Mouse (Mus musculus): ENCODE data around the gene Kcnmb3. TPM values are rescaled to one million over a fixed set of nuclear protein-coding genes. Genes with fewer than 3 reads are reported as not detected.
A peak's percentile ranks its signal among the peaks of the same experiment; 100 is the strongest.

Kcnmb3 gene
- polyA plus RNA-seq, 1 experiment from 2014 or later, result 0.16 TPM

GRCm38 (mm10) chr3:32459777-32460176 is 32.3 kb downstream of the Kcnmb3 start:
- Histone ChIP-seq H3K9ac (replicated peaks; ENCODE audit: low read length) (no peak overlapping the region), H3K4me1 (ENCODE audit: control insufficient read depth, insufficient read depth, low read length) (no peaks in the 10 kb centered on the region), H3K27me3 (ENCODE audit: control insufficient read depth, insufficient read depth, low read length) (no peaks in the 10 kb centered on the region), H3K27ac (replicated peaks; ENCODE audit: low read depth, low read length) (no peak overlapping the region), H3K36me3 (ENCODE audit: control insufficient read depth, insufficient read depth, low read length) (peaks cover 83% of the 10 kb centered on the region), H3K4me2 (ENCODE audit: low read length) (no peak overlapping the region), H3K4me3 (replicated peaks; ENCODE audit: low read depth, low read length) (no peak overlapping the region), H3K9me3 (ENCODE audit: control insufficient read depth, low read length) (no peaks in the 10 kb centered on the region)
- ATAC-seq (ENCODE audit: low FRiP score, low TSS enrichment) (no peak), DNase-seq (peak; percentile 25)
- WGBS, result 63% methylated on average over 4 of the region's 4 CpGs

- Histone ChIP-seq H3K4me1 (ENCODE audit: control insufficient read depth, insufficient read depth, low read length) (no peaks in the 10 kb centered on the region), H3K27me3 (ENCODE audit: control insufficient read depth, insufficient read depth, low read length) (no peaks in the 10 kb centered on the region), H3K9me3 (ENCODE audit: control insufficient read depth, low read length) (no peaks in the 10 kb centered on the region), H3K4me3 (replicated peaks; ENCODE audit: low read depth, low read length) (no peak overlapping the region), H3K4me2 (ENCODE audit: low read length) (no peak overlapping the region), H3K9ac (replicated peaks; ENCODE audit: low read length) (no peak overlapping the region), H3K36me3 (ENCODE audit: control insufficient read depth, insufficient read depth, low read length) (peaks cover 79% of the 10 kb centered on the region), H3K27ac (replicated peaks; ENCODE audit: low read depth, low read length) (no peak overlapping the region)
- no peak for ATAC-seq (ENCODE audit: low FRiP score, low TSS enrichment)
- DNase-seq, result peak; percentile 26
- 65% methylated on average over 11 of the region's 11 CpGs for WGBS
These were observed 37.6 kb downstream of the Kcnmb3 start for GRCm38 (mm10) chr3:32454329-32455021.

GRCm38 (mm10) chr3:32441710-32442109 is 50.3 kb downstream of the Kcnmb3 start:
- no peaks in the 10 kb centered on the region for H3K27me3 ChIP-seq (ENCODE audit: control insufficient read depth, insufficient read depth, low read length)
- no peak overlapping the region for H3K9ac ChIP-seq (replicated peaks; ENCODE audit: low read length)
- no peak overlapping the region for H3K27ac ChIP-seq (replicated peaks; ENCODE audit: low read depth, low read length)
- DNase-seq (no peak), ATAC-seq (ENCODE audit: low FRiP score, low TSS enrichment) (no peak)
- no peak overlapping the region for H3K4me2 ChIP-seq (ENCODE audit: low read length)
- H3K9me3 ChIP-seq (ENCODE audit: control insufficient read depth, low read length), result no peaks in the 10 kb centered on the region
- no peaks in the 10 kb centered on the region for H3K4me1 ChIP-seq (ENCODE audit: control insufficient read depth, insufficient read depth, low read length)
- H3K4me3 ChIP-seq (replicated peaks; ENCODE audit: low read depth, low read length), result no peak overlapping the region
- peaks cover 80% of the 10 kb centered on the region for H3K36me3 ChIP-seq (ENCODE audit: control insufficient read depth, insufficient read depth, low read length)

GRCm38 (mm10) chr3:32438716-32439115 is 53.3 kb downstream of the Kcnmb3 start:
- WGBS, result 86% methylated on average over 4 of the region's 4 CpGs
- Histone ChIP-seq H3K4me1 (ENCODE audit: control insufficient read depth, insufficient read depth, low read length) (no peaks in the 10 kb centered on the region), H3K36me3 (ENCODE audit: control insufficient read depth, insufficient read depth, low read length) (peaks cover 65% of the 10 kb centered on the region), H3K4me3 (replicated peaks; ENCODE audit: low read depth, low read length) (no peak overlapping the region), H3K9me3 (ENCODE audit: control insufficient read depth, low read length) (no peaks in the 10 kb centered on the region), H3K27ac (replicated peaks; ENCODE audit: low read depth, low read length) (no peak overlapping the region), H3K4me2 (ENCODE audit: low read length) (no peak overlapping the region), H3K27me3 (ENCODE audit: control insufficient read depth, insufficient read depth, low read length) (no peaks in the 10 kb centered on the region), H3K9ac (replicated peaks; ENCODE audit: low read length) (no peak overlapping the region)
- DNase-seq, result no peak
- no peak for ATAC-seq (ENCODE audit: low FRiP score, low TSS enrichment)

- no peak overlapping the region for H3K4me3 ChIP-seq (replicated peaks; ENCODE audit: low read depth, low read length)
- ATAC-seq (ENCODE audit: low FRiP score, low TSS enrichment) (no peak), DNase-seq (no peak)
- no peaks in the 10 kb centered on the region for H3K4me1 ChIP-seq (ENCODE audit: control insufficient read depth, insufficient read depth, low read length)
- H3K4me2 ChIP-seq (ENCODE audit: low read length), result no peak overlapping the region
- no peaks in the 10 kb centered on the region for H3K9me3 ChIP-seq (ENCODE audit: control insufficient read depth, low read length)
- peaks cover 57% of the 10 kb centered on the region for H3K36me3 ChIP-seq (ENCODE audit: control insufficient read depth, insufficient read depth, low read length)
- no peak overlapping the region for H3K27ac ChIP-seq (replicated peaks; ENCODE audit: low read depth, low read length)
- WGBS, result 94% methylated on average over 6 of the region's 6 CpGs
- H3K9ac ChIP-seq (replicated peaks; ENCODE audit: low read length), result no peak overlapping the region
- no peaks in the 10 kb centered on the region for H3K27me3 ChIP-seq (ENCODE audit: control insufficient read depth, insufficient read depth, low read length)
These were observed 54.2 kb downstream of the Kcnmb3 start for GRCm38 (mm10) chr3:32437820-32438219.

- Histone ChIP-seq H3K9ac (replicated peaks; ENCODE audit: low read length) (no peak overlapping the region), H3K4me1 (ENCODE audit: control insufficient read depth, insufficient read depth, low read length) (no peaks in the 10 kb centered on the region), H3K4me3 (replicated peaks; ENCODE audit: low read depth, low read length) (no peak overlapping the region), H3K36me3 (ENCODE audit: control insufficient read depth, insufficient read depth, low read length) (peaks cover 52% of the 10 kb centered on the region), H3K27me3 (ENCODE audit: control insufficient read depth, insufficient read depth, low read length) (no peaks in the 10 kb centered on the region), H3K9me3 (ENCODE audit: control insufficient read depth, low read length) (no peaks in the 10 kb centered on the region), H3K27ac (replicated peaks; ENCODE audit: low read depth, low read length) (no peak overlapping the region), H3K4me2 (ENCODE audit: low read length) (no peak overlapping the region)
- no peak for ATAC-seq (ENCODE audit: low FRiP score, low TSS enrichment)
- 94% methylated on average over 6 of the region's 6 CpGs for WGBS
- no peak for DNase-seq
These were observed 54.7 kb downstream of the Kcnmb3 start for GRCm38 (mm10) chr3:32437297-32437696.

GRCm38 (mm10) chr3:32436101-32436500 is 55.9 kb downstream of the Kcnmb3 start:
- no peak overlapping the region for H3K9ac ChIP-seq (replicated peaks; ENCODE audit: low read length)
- no peak overlapping the region for H3K27ac ChIP-seq (replicated peaks; ENCODE audit: low read depth, low read length)
- ATAC-seq (ENCODE audit: low FRiP score, low TSS enrichment) (no peak), DNase-seq (no peak)
- H3K9me3 ChIP-seq (ENCODE audit: control insufficient read depth, low read length), result no peaks in the 10 kb centered on the region
- H3K4me2 ChIP-seq (ENCODE audit: low read length), result no peak overlapping the region
- peaks cover 42% of the 10 kb centered on the region for H3K36me3 ChIP-seq (ENCODE audit: control insufficient read depth, insufficient read depth, low read length)
- no peaks in the 10 kb centered on the region for H3K4me1 ChIP-seq (ENCODE audit: control insufficient read depth, insufficient read depth, low read length)
- 91% methylated on average over 11 of the region's 11 CpGs for WGBS
- no peak overlapping the region for H3K4me3 ChIP-seq (replicated peaks; ENCODE audit: low read depth, low read length)
- no peaks in the 10 kb centered on the region for H3K27me3 ChIP-seq (ENCODE audit: control insufficient read depth, insufficient read depth, low read length)

GRCm38 (mm10) chr3:32434016-32434415 is 58.0 kb downstream of the Kcnmb3 start:
- Histone ChIP-seq H3K27ac (replicated peaks; ENCODE audit: low read depth, low read length) (no peak overlapping the region), H3K9me3 (ENCODE audit: control insufficient read depth, low read length) (no peaks in the 10 kb centered on the region), H3K27me3 (ENCODE audit: control insufficient read depth, insufficient read depth, low read length) (no peaks in the 10 kb centered on the region), H3K36me3 (ENCODE audit: control insufficient read depth, insufficient read depth, low read length) (peaks cover 21% of the 10 kb centered on the region), H3K4me1 (ENCODE audit: control insufficient read depth, insufficient read depth, low read length) (no peaks in the 10 kb centered on the region), H3K9ac (replicated peaks; ENCODE audit: low read length) (no peak overlapping the region), H3K4me2 (ENCODE audit: low read length) (no peak overlapping the region), H3K4me3 (replicated peaks; ENCODE audit: low read depth, low read length) (no peak overlapping the region)
- ATAC-seq (ENCODE audit: low FRiP score, low TSS enrichment) (no peak), DNase-seq (no peak)
- 89% methylated on average over 2 of the region's 2 CpGs for whole genome bisulfite sequencing

- 85% methylated on average over 2 of the region's 2 CpGs for WGBS
- Histone ChIP-seq H3K9ac (replicated peaks; ENCODE audit: low read length) (no peak overlapping the region), H3K4me3 (replicated peaks; ENCODE audit: low read depth, low read length) (no peak overlapping the region), H3K4me2 (ENCODE audit: low read length) (no peak overlapping the region), H3K4me1 (ENCODE audit: control insufficient read depth, insufficient read depth, low read length) (no peaks in the 10 kb centered on the region), H3K36me3 (ENCODE audit: control insufficient read depth, insufficient read depth, low read length) (no peaks in the 10 kb centered on the region), H3K27me3 (ENCODE audit: control insufficient read depth, insufficient read depth, low read length) (no peaks in the 10 kb centered on the region), H3K9me3 (ENCODE audit: control insufficient read depth, low read length) (no peaks in the 10 kb centered on the region), H3K27ac (replicated peaks; ENCODE audit: low read depth, low read length) (no peak overlapping the region)
- ATAC-seq (ENCODE audit: low FRiP score, low TSS enrichment), result no peak
- DNase-seq, result no peak
These were observed 61.6 kb downstream of the Kcnmb3 start for GRCm38 (mm10) chr3:32430394-32430793.
